Mouse (Mus musculus) lung, postnatal 0 days (tissue): Measurements from ENCODE around the gene Abcc9. TPM values are rescaled to one million over a fixed set of nuclear protein-coding genes. Genes with fewer than 3 reads are reported as not detected.

ENCODE experiments used
- ATAC-seq: fragments of 200-750 bp; cut with Nextera tagmentation; 2 replicates; pipeline ENCODE4 v1.8.0; 2017; ENCODE audit warnings: moderate library complexity
- DNase-seq: peaks from one replicate; pipeline ENCODE4 v3.0.0-alpha.2; 2016; ENCODE audit warnings: low spot score
- H3K27ac ChIP-seq: fragments of 300-500 bp; sonication (generic); 2 replicates; pipeline ENCODE4 v1.5.1; 2014; ENCODE audit warnings: antibody characterized with exemption, mild to moderate bottlenecking, low read length, mixed read lengths
- H3K27me3 ChIP-seq: fragments of 300-500 bp; sonication (generic); replicated peaks from 2 replicates; pipeline ENCODE4 v1.6.1; 2014; ENCODE audit warnings: low read length, mixed read lengths; ENCODE audit not compliant: insufficient read depth
- H3K36me3 ChIP-seq: fragments of 300-500 bp; sonication (generic); 2 replicates; pipeline ENCODE4 v1.6.1; 2014; ENCODE audit warnings: low read length, mixed read lengths; ENCODE audit not compliant: insufficient read depth
- H3K4me1 ChIP-seq: fragments of 300-500 bp; sonication (generic); 2 replicates; pipeline ENCODE4 v1.6.1; 2014; ENCODE audit warnings: antibody characterized with exemption, low read depth, low read length, mixed read lengths; ENCODE audit not compliant: insufficient read depth
- H3K4me2 ChIP-seq: fragments of 300-500 bp; sonication (generic); replicated peaks from 2 replicates; pipeline ENCODE4 v1.6.1; 2014; ENCODE audit warnings: low read depth, mild to moderate bottlenecking, low read length, moderate library complexity, mixed read lengths
- H3K4me3 ChIP-seq: fragments of 300-500 bp; sonication (generic); 2 replicates; pipeline ENCODE4 v1.5.1; 2014; ENCODE audit warnings: low read depth, low read length
- H3K9ac ChIP-seq: fragments of 300-500 bp; sonication (generic); replicated peaks from 2 replicates; pipeline ENCODE4 v1.6.1; 2014; ENCODE audit warnings: low read depth, mild to moderate bottlenecking
- H3K9me3 ChIP-seq: fragments of 300-500 bp; sonication (generic); 2 replicates; pipeline ENCODE4 v1.6.1; 2016; ENCODE audit warnings: low read length, mixed read lengths
- CTCF ChIP-seq: IDR thresholded peaks from 2 replicates; pipeline ENCODE4 v1.5.1; 2016; ENCODE audit warnings: antibody characterized with exemption, mild to moderate bottlenecking
- EP300 ChIP-seq: IDR thresholded peaks from 2 replicates; pipeline ENCODE4 v1.6.1; 2016; ENCODE audit warnings: antibody characterized with exemption, mild to moderate bottlenecking, control low read depth
- WGBS: fragments of 180-500 bp; shearing (Covaris S2); extraction: QIAGEN DNeasy Blood & Tissue Kit; methylation state at CpG from one replicate; pipeline ENCODE4 v1.1.7; 2014; 5-methylcytosine and 5-hydroxymethylcytosine counted together
- polyA plus RNA-seq: library from polyadenylated mRNA; unstranded; fragments of >200 nt; fragmentation: Nextera tagmentation; extraction: Ambion mirVana; gene quantifications from 2 replicates; pipeline ENCODE4 v1.2.1, GENCODE M21; 2015

The Abcc9 gene
- polyA plus RNA-seq, 1 experiment from 2014 or later: 2.4 TPM

GRCm38 (mm10) chr6:142743193-142743592, 41.1 kb upstream of the Abcc9 start:
- WGBS: 84% methylated on average over 4 of the region's 4 CpGs
- TF ChIP-seq EP300: no peak
- TF ChIP-seq CTCF: no peak

DNA sequence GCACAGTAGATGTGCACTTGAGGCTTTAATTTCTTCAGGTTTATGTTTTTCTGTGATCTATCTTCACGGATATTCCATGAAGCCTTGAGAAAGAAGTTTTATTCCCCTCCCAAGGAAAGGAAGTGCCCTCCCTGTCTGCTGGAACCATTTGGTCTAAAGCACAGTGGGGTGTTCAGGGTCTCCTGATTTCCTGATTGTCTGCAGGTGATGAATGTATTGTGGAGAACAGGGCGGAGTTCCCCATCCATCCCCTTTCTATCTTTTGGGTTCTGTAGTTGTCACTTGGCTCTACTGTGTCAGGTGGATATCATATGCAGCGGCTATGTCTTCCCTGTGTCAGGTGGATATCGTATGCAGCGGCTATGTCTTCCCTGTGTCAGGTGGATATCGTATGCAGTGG, 39.6 kb upstream of the Abcc9 start:
- H3K27me3 ChIP-seq: no peaks in the 10 kb centered on the region
- DNase-seq (no peak), ATAC-seq (no peak)
- WGBS: 83% methylated on average over 6 of the region's 6 CpGs
- H3K9ac ChIP-seq: no peak overlapping the region
- no peak overlapping the region for H3K4me3 ChIP-seq
- H3K4me1 ChIP-seq: no peaks in the 10 kb centered on the region
- no peaks in the 10 kb centered on the region for H3K9me3 ChIP-seq
- no peak for TF ChIP-seq EP300
- TF ChIP-seq CTCF: no peak
- no peak overlapping the region for H3K27ac ChIP-seq
- no peaks in the 10 kb centered on the region for H3K36me3 ChIP-seq
- H3K4me2 ChIP-seq: no peak overlapping the region

More at GRCm38 (mm10) chr6:142743193-142743592, 41.1 kb upstream of the Abcc9 start:
- no peaks in the 10 kb centered on the region for H3K9me3 ChIP-seq
- no peak overlapping the region for H3K4me2 ChIP-seq
- no peak for DNase-seq
- no peak overlapping the region for H3K9ac ChIP-seq
- H3K36me3 ChIP-seq: no peaks in the 10 kb centered on the region
- no peaks in the 10 kb centered on the region for H3K27me3 ChIP-seq
- H3K4me3 ChIP-seq: no peak overlapping the region
- H3K27ac ChIP-seq: no peak overlapping the region
- ATAC-seq: no peak
- H3K4me1 ChIP-seq: no peaks in the 10 kb centered on the region

DNA sequence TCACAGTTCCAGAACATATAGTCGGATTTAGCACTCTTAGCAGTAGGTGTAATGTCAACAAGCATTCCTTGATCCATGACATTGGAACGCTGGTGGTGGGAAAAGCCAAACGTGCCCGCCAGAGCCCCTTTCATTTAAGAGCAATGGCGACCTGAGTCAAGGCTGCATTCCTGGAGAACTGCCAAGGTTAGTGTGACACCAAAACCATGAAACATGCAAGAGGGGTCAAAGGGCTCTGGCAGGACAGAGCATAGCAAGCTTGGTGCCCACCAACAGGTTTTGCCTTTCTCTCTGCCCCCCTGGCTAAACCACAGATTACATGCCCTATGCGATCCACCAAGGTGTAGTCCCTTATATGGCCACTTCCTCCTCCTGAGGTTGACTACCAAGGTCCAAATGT, 36.5 kb upstream of the Abcc9 start:
- no peaks in the 10 kb centered on the region for H3K36me3 ChIP-seq
- no peaks in the 10 kb centered on the region for H3K9me3 ChIP-seq
- H3K4me3 ChIP-seq: no peak overlapping the region
- no peak overlapping the region for H3K27ac ChIP-seq
- TF ChIP-seq CTCF (no peak), EP300 (no peak)
- H3K9ac ChIP-seq: no peak overlapping the region
- no peak for DNase-seq
- no peak overlapping the region for H3K4me2 ChIP-seq
- 50% methylated on average over 6 of the region's 6 CpGs for WGBS
- no peaks in the 10 kb centered on the region for H3K4me1 ChIP-seq
- no peak for ATAC-seq
- no peaks in the 10 kb centered on the region for H3K27me3 ChIP-seq

- Histone ChIP-seq H3K27me3 (no peaks in the 10 kb centered on the region), H3K4me1 (no peaks in the 10 kb centered on the region), H3K27ac (no peak overlapping the region), H3K36me3 (no peaks in the 10 kb centered on the region), H3K9ac (no peak overlapping the region), H3K4me3 (no peak overlapping the region), H3K4me2 (no peak overlapping the region), H3K9me3 (no peaks in the 10 kb centered on the region)
- TF ChIP-seq CTCF (no peak), EP300 (no peak)
- ATAC-seq (no peak), DNase-seq (no peak)
- 84% methylated on average over 2 of the region's 2 CpGs for WGBS
Measured at GRCm38 (mm10) chr6:142738225-142738624, 36.1 kb upstream of the Abcc9 start.

- Histone ChIP-seq H3K27ac (no peak overlapping the region), H3K36me3 (no peaks in the 10 kb centered on the region), H3K9me3 (no peaks in the 10 kb centered on the region), H3K27me3 (no peaks in the 10 kb centered on the region), H3K4me1 (no peaks in the 10 kb centered on the region), H3K4me3 (no peak overlapping the region), H3K9ac (no peak overlapping the region), H3K4me2 (no peak overlapping the region)
- DNase-seq: peak; percentile 86
- WGBS: 38% methylated on average over 8 of the region's 8 CpGs
- no peak for ATAC-seq
- peak; percentile 84 for TF ChIP-seq CTCF
- no peak for TF ChIP-seq EP300
Measured at GRCm38 (mm10) chr6:142735302-142736005, 33.3 kb upstream of the Abcc9 start.

- Histone ChIP-seq H3K27ac (no peak overlapping the region), H3K36me3 (no peaks in the 10 kb centered on the region), H3K4me3 (no peak overlapping the region), H3K9ac (no peak overlapping the region), H3K9me3 (no peaks in the 10 kb centered on the region), H3K27me3 (no peaks in the 10 kb centered on the region), H3K4me2 (no peak overlapping the region), H3K4me1 (no peaks in the 10 kb centered on the region)
- no peak for DNase-seq
- ATAC-seq: no peak
- 54% methylated on average over 14 of the region's 14 CpGs for WGBS
- no peak for TF ChIP-seq EP300
- TF ChIP-seq CTCF: no peak
Measured at GRCm38 (mm10) chr6:142732567-142733290, 30.6 kb upstream of the Abcc9 start.
